Mouse (Mus musculus) limb, embryonic 10.5 days (tissue): ENCODE results near the gene Ankrd13a. TPM values are rescaled to one million over a fixed set of nuclear protein-coding genes. Genes with fewer than 3 reads are reported as not detected.

ENCODE experiments used
- DNase-seq: peaks from one replicate; pipeline ENCODE4 v3.0.0-alpha.2; 2017; ENCODE audit warnings: low spot score
- H3K27ac ChIP-seq: fragments of 300-500 bp; sonication (generic); 2 replicates; pipeline ENCODE4 v1.5.1; 2016; ENCODE audit warnings: mild to moderate bottlenecking
- H3K27me3 ChIP-seq: fragments of 300-500 bp; sonication (generic); 2 replicates; pipeline ENCODE4 v1.6.1; 2016; ENCODE audit warnings: low read depth, mild to moderate bottlenecking; ENCODE audit not compliant: poor library complexity, severe bottlenecking
- H3K36me3 ChIP-seq: fragments of 300-500 bp; sonication (generic); 2 replicates; pipeline ENCODE4 v1.6.1; 2016; ENCODE audit warnings: mild to moderate bottlenecking, moderate library complexity
- H3K4me1 ChIP-seq: fragments of 300-500 bp; sonication (generic); 2 replicates; pipeline ENCODE4 v1.6.1; 2016
- H3K4me3 ChIP-seq: fragments of 300-500 bp; sonication (generic); 2 replicates; pipeline ENCODE4 v1.5.1; 2016; ENCODE audit warnings: mild to moderate bottlenecking, moderate library complexity
- H3K9me3 ChIP-seq: fragments of 300-500 bp; sonication (generic); replicated peaks from 2 replicates; pipeline ENCODE4 v1.6.1; 2016; ENCODE audit warnings: mild to moderate bottlenecking
- WGBS: fragments of 180-500 bp; shearing (Covaris S2); methylation state at CpG from one replicate; pipeline ENCODE4 v1.1.7; 2016; 5-methylcytosine and 5-hydroxymethylcytosine counted together
- polyA plus RNA-seq: library from polyadenylated mRNA; unstranded; fragments of >200 nt; fragmentation: Nextera tagmentation; extraction: Ambion mirVana; gene quantifications from 2 replicates; pipeline ENCODE4 v1.2.1, GENCODE M21; 2016

Gene Ankrd13a
- polyA plus RNA-seq, 1 experiment from 2014 or later: 43.1 TPM

DNA sequence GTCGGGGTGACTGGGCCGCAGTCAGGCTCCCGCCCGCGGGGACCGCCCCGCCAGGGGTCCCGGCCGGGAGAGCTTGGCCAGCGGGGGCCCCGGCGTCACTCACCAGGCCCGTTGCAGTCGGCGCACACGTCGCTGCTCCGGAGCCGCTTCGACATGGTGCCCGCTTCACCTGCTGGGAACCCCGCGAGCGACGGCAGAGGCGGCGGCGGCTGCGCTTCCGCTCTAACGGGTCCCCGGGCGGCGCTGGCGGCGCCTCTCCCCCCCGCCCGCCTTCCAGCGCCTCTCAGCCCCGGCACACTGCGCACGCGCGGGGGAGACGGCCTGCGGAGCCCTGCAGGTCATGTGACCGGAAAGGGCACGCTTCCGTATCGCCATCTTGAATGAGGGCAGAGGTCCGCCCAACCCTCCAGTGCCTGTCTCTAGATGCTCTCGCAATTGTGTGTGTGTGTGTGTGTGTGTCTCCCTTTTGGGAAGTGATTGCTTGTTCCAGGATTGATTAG lies 1.2 kb upstream of the Ankrd13a start:
- Histone ChIP-seq H3K4me3 (peak overlapping the region; percentile 100), H3K4me1 (peaks cover 37% of the 10 kb centered on the region), H3K9me3 (no peaks in the 10 kb centered on the region), H3K27ac (peak overlapping the region; percentile 99), H3K36me3 (0 out of 2 replicates have a peak, but pooled peaks cover 4% of the 10 kb centered on the region), H3K27me3 (no peaks in the 10 kb centered on the region)
- under 1% methylated on average over 52 of the region's 52 CpGs for WGBS
- DNase-seq: peak; percentile 99

DNA sequence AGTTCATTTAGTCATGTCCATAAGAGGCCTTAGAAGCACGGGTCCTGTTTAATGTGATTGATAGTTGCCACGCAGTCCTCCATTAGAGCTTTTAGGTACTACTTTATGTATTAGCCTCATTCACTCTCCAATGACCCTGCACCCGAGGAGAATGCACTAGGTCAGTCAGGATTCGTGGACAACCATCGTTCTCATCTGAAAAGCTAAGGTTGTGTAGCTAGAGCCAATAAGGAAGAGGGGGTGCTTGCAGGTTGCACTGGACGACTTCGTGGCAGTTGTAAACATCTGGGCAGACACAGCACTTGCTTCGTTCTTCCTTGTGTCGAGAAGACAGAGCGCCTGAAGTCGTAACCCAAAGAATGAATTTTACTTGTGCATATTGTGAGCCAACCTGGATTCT lies 697 bp upstream of the Ankrd13a start:
- 2% methylated on average over 11 of the region's 11 CpGs for WGBS
- DNase-seq: peak; percentile 55
- H3K4me3 ChIP-seq: peak overlapping the region; percentile 100
- no peaks in the 10 kb centered on the region for H3K27me3 ChIP-seq
- peak overlapping the region; percentile 99 for H3K27ac ChIP-seq
- H3K36me3 ChIP-seq: 0 out of 2 replicates have a peak, but pooled peaks cover 3% of the 10 kb centered on the region
- H3K9me3 ChIP-seq: no peaks in the 10 kb centered on the region
- H3K4me1 ChIP-seq: peaks cover 36% of the 10 kb centered on the region

- Histone ChIP-seq H3K27ac (peak within 1 kb of the TSS; percentile 99), H3K27me3 (no peaks in the 10 kb centered on the region), H3K4me3 (peak within 1 kb of the TSS; percentile 100), H3K4me1 (peaks cover 45% of the 10 kb centered on the region), H3K9me3 (no peaks in the 10 kb centered on the region), H3K36me3 (no peaks in the 10 kb centered on the region)
- WGBS: under 1% methylated on average over 63 of the region's 63 CpGs
- no peak for DNase-seq
These were observed 841 bp downstream of the Ankrd13a start, which contains the start of gene Git2 for GRCm38 (mm10) chr5:114775056-114775979. TSS of gene Git2 (minus strand) at chr5:114775517.

- peak overlapping the region; percentile 100 for H3K4me3 ChIP-seq
- 79% methylated on average over 7 of the region's 7 CpGs for WGBS
- H3K27ac ChIP-seq: no peak overlapping the region
- H3K27me3 ChIP-seq: no peaks in the 10 kb centered on the region
- H3K36me3 ChIP-seq: no peaks in the 10 kb centered on the region
- DNase-seq: no peak
- no peaks in the 10 kb centered on the region for H3K9me3 ChIP-seq
- peaks cover 50% of the 10 kb centered on the region for H3K4me1 ChIP-seq
These were observed 1.7 kb downstream of the Ankrd13a start for GRCm38 (mm10) chr5:114776174-114776573.

- Histone ChIP-seq H3K27me3 (no peaks in the 10 kb centered on the region), H3K9me3 (no peaks in the 10 kb centered on the region), H3K36me3 (peaks cover 4% of the 10 kb centered on the region; the same call in 1 of the 2 replicates), H3K4me3 (no peak overlapping the region), H3K27ac (peak overlapping the region; percentile 25; the same call in 1 of the 2 replicates), H3K4me1 (peaks cover 35% of the 10 kb centered on the region)
- DNase-seq: no peak
- 68% methylated on average over 7 of the region's 7 CpGs for WGBS
These were observed 5.5 kb downstream of the Ankrd13a start for GRCm38 (mm10) chr5:114779956-114780489.

- H3K4me3 ChIP-seq: no peak overlapping the region
- DNase-seq: no peak
- peaks cover 13% of the 10 kb centered on the region for H3K36me3 ChIP-seq
- H3K9me3 ChIP-seq: no peaks in the 10 kb centered on the region
- H3K4me1 ChIP-seq: peaks cover 30% of the 10 kb centered on the region
- H3K27ac ChIP-seq: no peak overlapping the region; the same call in 1 of the 2 replicates
- no peaks in the 10 kb centered on the region for H3K27me3 ChIP-seq
- WGBS: 92% methylated on average over 7 of the region's 7 CpGs
These were observed 6.4 kb downstream of the Ankrd13a start for GRCm38 (mm10) chr5:114780912-114781311.

GRCm38 (mm10) chr5:114782991-114783390 lies 8.5 kb downstream of the Ankrd13a start:
- Histone ChIP-seq H3K9me3 (no peaks in the 10 kb centered on the region), H3K4me3 (no peak overlapping the region), H3K27me3 (no peaks in the 10 kb centered on the region), H3K36me3 (peaks cover 32% of the 10 kb centered on the region), H3K27ac (no peak overlapping the region), H3K4me1 (peaks cover 23% of the 10 kb centered on the region)
- 87% methylated on average over 9 of the region's 9 CpGs for WGBS
- DNase-seq: no peak

- Histone ChIP-seq H3K27ac (no peak overlapping the region), H3K36me3 (peaks cover 36% of the 10 kb centered on the region), H3K27me3 (no peaks in the 10 kb centered on the region), H3K9me3 (no peaks in the 10 kb centered on the region), H3K4me1 (peaks cover 23% of the 10 kb centered on the region), H3K4me3 (no peak overlapping the region)
- no peak for DNase-seq
- WGBS: 89% methylated on average over 12 of the region's 12 CpGs
These were observed 9.1 kb downstream of the Ankrd13a start for GRCm38 (mm10) chr5:114783405-114784163.

- Histone ChIP-seq H3K27ac (no peak overlapping the region), H3K4me3 (no peak overlapping the region), H3K9me3 (no peaks in the 10 kb centered on the region), H3K36me3 (peaks cover 48% of the 10 kb centered on the region), H3K4me1 (peaks cover 20% of the 10 kb centered on the region), H3K27me3 (no peaks in the 10 kb centered on the region)
- no peak for DNase-seq
- WGBS: 84% methylated on average over 16 of the region's 16 CpGs
These were observed 10.2 kb downstream of the Ankrd13a start for GRCm38 (mm10) chr5:114784622-114785165.

GRCm38 (mm10) chr5:114785196-114785595 lies 10.7 kb downstream of the Ankrd13a start:
- no peak overlapping the region for H3K4me3 ChIP-seq
- no peaks in the 10 kb centered on the region for H3K27me3 ChIP-seq
- peaks cover 15% of the 10 kb centered on the region for H3K4me1 ChIP-seq
- peaks cover 49% of the 10 kb centered on the region for H3K36me3 ChIP-seq
- H3K9me3 ChIP-seq: no peaks in the 10 kb centered on the region
- DNase-seq: no peak
- no peak overlapping the region for H3K27ac ChIP-seq
- 78% methylated on average over 5 of the region's 5 CpGs for WGBS

- no peak for DNase-seq
- Histone ChIP-seq H3K9me3 (no peaks in the 10 kb centered on the region), H3K27ac (no peak overlapping the region), H3K4me1 (peaks cover 22% of the 10 kb centered on the region), H3K27me3 (peaks cover 6% of the 10 kb centered on the region; the same call in 1 of the 2 replicates), H3K4me3 (no peak overlapping the region), H3K36me3 (peaks cover 66% of the 10 kb centered on the region)
- 93% methylated on average over 7 of the region's 7 CpGs for WGBS
These were observed 18.8 kb downstream of the Ankrd13a start for GRCm38 (mm10) chr5:114793317-114793716.

- Histone ChIP-seq H3K9me3 (no peaks in the 10 kb centered on the region), H3K4me3 (no peak overlapping the region), H3K4me1 (peaks cover 22% of the 10 kb centered on the region), H3K27me3 (peaks cover 6% of the 10 kb centered on the region; the same call in 1 of the 2 replicates), H3K36me3 (peaks cover 66% of the 10 kb centered on the region), H3K27ac (no peak overlapping the region)
- WGBS: 81% methylated on average over 4 of the region's 4 CpGs
- DNase-seq: no peak
These were observed 20.1 kb downstream of the Ankrd13a start for GRCm38 (mm10) chr5:114794609-114795008.
